ENCODE assay signal across 8 mouse cellular contexts in genomic region chr3:19953865-19954264, GRCm38 (mm10). TPM values are rescaled to one million over a fixed set of nuclear protein-coding genes. Genes with fewer than 3 reads are reported as not detected.
DNase-seq lines count a peak whose midpoint lies in the region; ATAC-seq and TF ChIP-seq lines count a peak whose summit lies in the region.

No protein-coding gene starts in this region.

- no peak for TF ChIP-seq CTCF in layer of hippocampus, adult 2 months (conservative IDR thresholded peaks at IDR 0.05)
- TF ChIP-seq CTCF in intestine, postnatal 0 days (IDR thresholded peaks at IDR 0.05; ENCODE audit: low read depth) = no peak
- no peak for TF ChIP-seq CTCF in liver, embryonic 14.5 days (IDR thresholded peaks at IDR 0.05; ENCODE audit: low read depth)

- no peaks in the 10 kb centered on the region for H3K27me3 ChIP-seq in intestine, postnatal 0 days (replicated peaks; ENCODE audit: control insufficient read depth, insufficient read depth, low read length)
- no peaks in the 10 kb centered on the region for H3K27me3 ChIP-seq in liver, embryonic 14.5 days (ENCODE audit: control insufficient read depth, insufficient read depth, low read length)
- H3K27me3 ChIP-seq in neural tube, embryonic 13.5 days = no peaks in the 10 kb centered on the region

- H3K9me3 ChIP-seq in intestine, postnatal 0 days (ENCODE audit: control insufficient read depth) = no peaks in the 10 kb centered on the region
- no peaks in the 10 kb centered on the region for H3K9me3 ChIP-seq in liver, embryonic 14.5 days (ENCODE audit: control insufficient read depth, low read length)
- H3K9me3 ChIP-seq in neural tube, embryonic 13.5 days = no peaks in the 10 kb centered on the region

- H3K4me3 ChIP-seq in layer of hippocampus, adult 2 months = no peak overlapping the region
- H3K4me3 ChIP-seq in intestine, postnatal 0 days (ENCODE audit: low read depth, low read length) = no peak overlapping the region
- no peak overlapping the region for H3K4me3 ChIP-seq in liver, embryonic 14.5 days (ENCODE audit: insufficient read depth in 1 of 2, low read depth in 2 of 2, low read length in 2 of 2)
- H3K4me3 ChIP-seq in neural tube, embryonic 13.5 days = no peak overlapping the region

- H3K4me1 ChIP-seq in intestine, postnatal 0 days (replicated peaks; ENCODE audit: control insufficient read depth, insufficient read depth, low read length) = no peaks in the 10 kb centered on the region; the same call in 1 of the 2 replicates
- H3K4me1 ChIP-seq in liver, embryonic 14.5 days (replicated peaks; ENCODE audit: control insufficient read depth in 2 of 2, insufficient read depth in 2 of 2, low read length in 1 of 2) = peaks cover 0 to 5% of the 10 kb centered on the region in 2 experiments; a peak in 1 of 4 replicates
- H3K4me1 ChIP-seq in neural tube, embryonic 13.5 days (replicated peaks) = peaks cover 10% of the 10 kb centered on the region

- H3K27ac ChIP-seq in layer of hippocampus, adult 2 months = peak overlapping the region; percentile 67; the same call in 1 of the 2 replicates
- no peak overlapping the region for H3K27ac ChIP-seq in intestine, postnatal 0 days (ENCODE audit: low read depth, low read length)
- no peak overlapping the region for H3K27ac ChIP-seq in liver, embryonic 14.5 days
- H3K27ac ChIP-seq in neural tube, embryonic 13.5 days (replicated peaks) = no peak overlapping the region

- no peak for DNase-seq in layer of hippocampus, adult 2 months (ENCODE audit: low spot score in 2 of 2)
- no peak for DNase-seq in layer of hippocampus, postnatal 25 days (ENCODE audit: extremely low spot score in 1 of 2, low spot score in 1 of 2)
- DNase-seq in embryo, embryonic 9.5 days (ENCODE audit: extremely low spot score) = peak; percentile 47
- DNase-seq in heart, adult 18-20 months = peak; percentile 91 to 96
- peak; percentile 23 to 38 (median 35) for DNase-seq in liver, embryonic 14.5 days (ENCODE audit: low read depth in 3 of 3, low spot score in 3 of 3)
- DNase-seq in right cerebral cortex, postnatal 25 days = no peak

- 0 out of 2 replicates have a peak, but pooled peaks have one; percentile 9 for ATAC-seq in intestine, postnatal 0 days
- peak; percentile 92 for ATAC-seq in liver, embryonic 14.5 days (ENCODE audit: insufficient read depth)
- peak; percentile 50 for ATAC-seq in neural tube, embryonic 13.5 days (ENCODE audit: low read depth)

- H3K4me2 ChIP-seq in intestine, postnatal 0 days (replicated peaks; ENCODE audit: low read depth) = no peak overlapping the region
- H3K4me2 ChIP-seq in liver, embryonic 14.5 days (ENCODE audit: low read depth) = no peak overlapping the region
- H3K4me2 ChIP-seq in neural tube, embryonic 13.5 days = no peak overlapping the region

- no peaks in the 10 kb centered on the region for H3K36me3 ChIP-seq in intestine, postnatal 0 days (ENCODE audit: control insufficient read depth, insufficient read depth)
- no peaks in the 10 kb centered on the region for H3K36me3 ChIP-seq in liver, embryonic 14.5 days (replicated peaks; ENCODE audit: control insufficient read depth, insufficient read depth, low read depth)
- no peaks in the 10 kb centered on the region for H3K36me3 ChIP-seq in neural tube, embryonic 13.5 days

- WGBS in intestine, postnatal 0 days = 47% methylated on average over 3 of the region's 3 CpGs
- WGBS in liver, embryonic 14.5 days (ENCODE audit: insufficient replicate concordance) = 31% methylated on average over 3 of the region's 3 CpGs
- WGBS in neural tube, embryonic 13.5 days = 19% methylated on average over 3 of the region's 3 CpGs

- H3K9ac ChIP-seq in intestine, postnatal 0 days (ENCODE audit: low read depth, low read length) = no peak overlapping the region
- no peak overlapping the region for H3K9ac ChIP-seq in liver, embryonic 14.5 days (replicated peaks)
- H3K9ac ChIP-seq in neural tube, embryonic 13.5 days = no peak overlapping the region

- no peak for TF ChIP-seq EP300 in liver, embryonic 14.5 days (IDR thresholded peaks at IDR 0.05; ENCODE audit: low read depth)

RNA-seq across cellular contexts. Expression of gene Cp, which starts 3.0 kb away (rescaled TPM):
- total RNA-seq in layer of hippocampus, adult 2 months (2021) = 10 to 100 TPM in 1 of 2 experiments, 1 to 10 TPM in 1; 7.7 to 10.9 TPM
- 1 to 10 TPM; 5.9 to 7.4 TPM for total RNA-seq in layer of hippocampus, postnatal 25 days (2021)
- 10 to 100 TPM; 34.6 to 46.0 TPM for total RNA-seq in heart, adult 18-20 months (2021)
- 1.2 and 1.8 TPM in 2 replicates for polyA plus RNA-seq in intestine, postnatal 0 days (2015; fragmentation: Nextera tagmentation; extraction: Ambion mirVana)
- 3.6 and 8.5 TPM in 2 replicates for polyA plus RNA-seq in liver, embryonic 14.5 days (2012; rRNA removed)
- 12.0 and 19.0 TPM in 2 replicates for polyA plus RNA-seq in liver, embryonic 14.5 days (2014; fragmentation: Nextera tagmentation; extraction: Ambion mirVana)
- 6.8 and 7.9 TPM in 2 replicates for polyA plus RNA-seq in neural tube, embryonic 13.5 days (2015; fragmentation: Nextera tagmentation; extraction: Ambion mirVana)

Comparison
In these comparisons a context has a peak if more than half of its experiments do, and no peak if none do; other contexts are left out.
1. DNase-seq: peak in embryo, embryonic 9.5 days (single experiment), heart, adult 18-20 months (2 of 2) and liver, embryonic 14.5 days (3 of 3); none in layer of hippocampus, adult 2 months (0 of 2), layer of hippocampus, postnatal 25 days (0 of 2) and right cerebral cortex, postnatal 25 days (single experiment).
2. ATAC-seq: peak in every context shown above with its lines; median percentile 92 in liver, embryonic 14.5 days; 50 in neural tube, embryonic 13.5 days; 9 in intestine, postnatal 0 days.